Mouse (Mus musculus) ovary, postnatal 10 days (tissue): ENCODE results near the gene Ccser1.
A peak's percentile ranks its signal among the peaks of the same experiment; 100 is the strongest.

Experiments
- DNase-seq: peaks from one replicate; pipeline ENCODE4 v3.0.0; 2022; ENCODE audit warnings: low spot score

Ccser1 gene

DNA sequence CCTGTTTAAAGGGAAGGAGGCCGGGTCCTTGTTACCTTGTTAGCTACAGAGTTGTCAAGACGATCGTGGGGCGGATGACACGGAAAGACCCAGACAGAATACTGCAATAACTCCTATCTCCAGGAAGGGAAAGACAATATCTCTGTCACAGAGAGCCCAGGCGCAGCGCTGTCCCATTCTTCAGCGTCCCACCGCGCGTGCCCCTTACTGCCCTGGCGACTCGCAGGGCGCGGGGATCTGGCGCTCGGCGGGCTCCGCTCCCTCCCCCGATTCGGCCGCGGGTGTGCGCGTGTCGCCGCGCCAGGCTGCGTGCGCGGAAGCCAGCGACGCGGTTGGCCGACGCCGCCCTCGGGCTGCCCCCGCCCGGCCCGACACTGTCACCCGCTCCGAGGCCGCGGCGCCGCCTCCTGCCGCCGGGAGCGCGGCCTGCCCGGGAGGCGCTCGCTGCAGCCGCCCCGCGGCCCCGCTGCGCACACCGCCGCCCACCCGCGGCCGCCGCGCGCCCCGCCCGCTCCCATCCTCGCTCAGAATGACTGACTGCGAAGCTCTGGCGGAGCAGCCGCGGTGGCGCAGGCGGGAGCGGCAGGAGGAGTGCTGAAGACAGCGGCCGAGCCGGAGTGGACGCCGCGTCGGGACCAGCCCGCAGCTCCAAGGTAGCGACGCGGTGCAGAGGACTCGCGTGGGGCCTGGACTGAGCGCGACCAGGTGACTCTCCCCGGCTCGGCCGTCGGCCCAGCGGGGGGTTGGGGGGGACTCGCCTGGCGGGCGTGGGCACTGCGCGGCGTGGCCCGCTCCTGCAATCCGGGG is at the start of gene Ccser1:
Gene Ccser1, plus strand, starts transcription at position 376 of the 807 bp plus-strand sequence.
- DNase-seq = peak; percentile 10

- DNase-seq = no peak
These were observed 43.7 kb upstream of the Ccser1 start for GRCm38 (mm10) chr6:61136436-61136835.

DNA sequence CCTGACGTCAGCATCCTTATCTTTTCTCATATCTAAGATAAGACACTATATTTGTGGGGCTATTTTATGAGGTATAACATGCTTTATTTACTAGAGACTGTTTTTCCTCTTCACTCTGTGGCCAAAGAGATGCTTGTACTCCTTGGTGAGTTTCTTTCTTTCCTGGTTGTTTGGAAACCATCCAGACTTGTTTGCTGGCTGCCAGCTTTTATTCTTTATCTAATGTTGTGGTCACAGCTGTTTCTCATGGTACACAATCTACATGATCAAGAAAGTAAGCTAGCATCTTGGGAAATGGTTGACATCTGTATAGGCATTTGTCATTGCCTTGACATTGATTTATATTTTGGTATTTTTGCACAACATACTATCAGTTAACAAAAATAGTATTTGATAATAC is 37.1 kb upstream of the Ccser1 start:
- no peak for DNase-seq

- DNase-seq = no peak
These were observed 27.2 kb upstream of the Ccser1 start for GRCm38 (mm10) chr6:61152924-61153323.

- DNase-seq = no peak
These were observed 25.5 kb upstream of the Ccser1 start for GRCm38 (mm10) chr6:61154654-61155053.

GRCm38 (mm10) chr6:61155059-61155629 is 25.0 kb upstream of the Ccser1 start:
- DNase-seq = no peak

GRCm38 (mm10) chr6:61155718-61156117 is 24.4 kb upstream of the Ccser1 start:
- no peak for DNase-seq

DNA sequence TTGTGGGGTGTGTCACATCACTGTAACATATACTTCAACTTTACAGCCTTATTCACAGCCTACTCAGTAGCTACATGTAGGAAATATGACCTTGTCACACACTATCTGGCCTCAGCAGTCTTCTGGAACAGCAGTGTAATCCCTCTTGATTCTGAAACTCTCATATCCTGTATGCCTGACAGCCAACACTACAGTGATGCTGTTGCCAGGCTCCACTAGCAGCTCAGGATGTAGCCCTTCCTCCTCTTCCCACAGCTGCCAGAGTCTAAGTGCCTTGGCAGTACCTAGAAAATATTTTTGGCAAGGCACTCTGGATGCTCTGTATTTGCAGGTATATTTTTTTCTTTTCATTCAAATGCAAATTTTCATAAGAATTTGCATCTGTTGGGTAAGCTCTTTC is 18.0 kb upstream of the Ccser1 start:
- DNase-seq = no peak

DNA sequence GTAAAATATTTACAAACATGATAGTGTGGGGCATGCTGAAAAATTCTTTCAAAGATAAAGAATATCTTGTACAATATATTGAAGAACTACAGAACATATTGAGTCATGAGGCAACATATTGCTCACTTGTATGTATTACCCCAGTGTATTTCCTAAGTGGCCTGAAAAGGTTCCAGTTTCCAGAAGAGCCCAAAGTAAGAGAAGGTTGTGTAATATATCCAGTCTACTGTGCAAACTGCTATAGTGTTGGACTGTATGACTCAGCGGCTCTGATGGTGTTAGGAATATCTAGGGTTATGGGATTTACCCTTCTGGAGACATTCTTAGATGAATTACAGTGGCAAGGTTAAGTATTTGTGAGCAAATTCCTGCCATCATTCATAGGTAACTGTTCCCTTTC is 13.2 kb upstream of the Ccser1 start:
- no peak for DNase-seq

- DNase-seq = no peak
These were observed 4.0 kb upstream of the Ccser1 start for GRCm38 (mm10) chr6:61176126-61176525.

- DNase-seq = no peak
These were observed 2.6 kb upstream of the Ccser1 start for GRCm38 (mm10) chr6:61177476-61177875.

DNA sequence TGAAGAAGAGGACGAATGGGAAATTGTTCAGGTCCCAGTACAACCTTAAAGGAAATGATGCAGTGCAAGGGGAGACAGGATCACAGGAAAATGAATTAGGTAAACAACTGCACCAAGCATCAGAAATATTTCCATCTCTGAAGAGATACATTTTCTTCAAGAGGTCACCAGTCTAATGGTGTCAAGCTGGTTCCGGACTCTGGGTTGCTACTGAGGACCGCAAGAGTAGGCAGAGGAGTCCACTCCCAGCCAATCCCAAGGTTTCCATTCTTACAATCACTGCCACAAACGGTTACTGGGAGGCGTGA is 529 bp upstream of the Ccser1 start:
- DNase-seq = no peak

GRCm38 (mm10) chr6:61180756-61181191 is 650 bp downstream of the Ccser1 start:
- peak; percentile 1 for DNase-seq

GRCm38 (mm10) chr6:61189029-61189428 is 8.9 kb downstream of the Ccser1 start:
- no peak for DNase-seq

- no peak for DNase-seq
These were observed 11.7 kb downstream of the Ccser1 start for GRCm38 (mm10) chr6:61191597-61192386.

- no peak for DNase-seq
These were observed 23.2 kb downstream of the Ccser1 start for GRCm38 (mm10) chr6:61203344-61203743.

DNA sequence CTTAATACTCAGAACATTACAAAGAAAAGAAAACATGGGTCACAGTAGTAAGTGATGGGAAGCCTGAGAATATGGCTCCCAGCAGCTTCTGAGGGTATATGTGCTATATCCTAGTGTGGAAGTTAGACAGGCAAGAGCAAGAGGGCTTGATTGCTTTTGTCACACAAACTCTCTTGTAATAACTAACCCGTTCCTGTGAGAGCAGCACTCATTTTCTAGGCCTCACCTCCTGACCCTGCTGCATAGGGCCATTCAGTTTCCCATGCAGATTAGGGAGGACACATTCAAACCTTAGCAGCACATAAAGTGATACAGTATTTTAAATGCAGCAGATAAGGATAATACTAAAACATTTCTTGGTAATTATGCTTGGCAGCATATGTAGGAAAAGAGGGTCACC is 25.9 kb downstream of the Ccser1 start:
- no peak for DNase-seq

- DNase-seq = no peak
These were observed 26.5 kb downstream of the Ccser1 start for GRCm38 (mm10) chr6:61206619-61207018.

DNA sequence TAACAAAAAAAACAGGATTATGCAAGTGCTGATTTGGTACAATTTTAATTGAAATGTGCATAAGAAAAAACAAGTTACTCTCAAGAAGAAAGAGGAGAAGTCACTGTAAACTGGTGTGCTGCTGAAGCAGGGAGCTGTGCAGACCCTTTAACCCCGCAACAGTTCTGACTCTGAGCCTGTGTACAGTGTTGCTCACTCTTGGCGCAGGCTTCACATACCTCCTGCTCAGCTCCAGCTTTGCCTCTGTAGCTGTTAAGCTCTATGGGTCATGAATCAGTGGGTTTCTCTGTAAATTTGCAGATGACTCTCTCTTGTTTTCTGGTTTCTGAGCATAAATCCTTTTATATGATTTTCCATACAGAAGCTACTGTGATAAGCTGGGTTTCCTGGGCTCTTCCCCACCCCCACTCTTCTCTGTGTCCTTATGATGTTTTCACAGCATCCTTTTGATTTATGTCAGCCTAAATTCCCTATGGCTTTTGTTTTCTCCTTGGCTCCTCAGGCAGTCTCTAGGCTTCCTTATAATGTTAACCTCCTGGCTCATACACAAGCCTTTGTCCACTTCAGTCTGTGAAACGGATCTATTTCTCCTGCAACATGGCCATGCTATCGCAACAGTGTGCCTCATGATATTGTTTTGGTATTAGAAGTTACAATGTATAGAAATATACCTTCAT is 30.1 kb downstream of the Ccser1 start:
- DNase-seq = no peak

DNA sequence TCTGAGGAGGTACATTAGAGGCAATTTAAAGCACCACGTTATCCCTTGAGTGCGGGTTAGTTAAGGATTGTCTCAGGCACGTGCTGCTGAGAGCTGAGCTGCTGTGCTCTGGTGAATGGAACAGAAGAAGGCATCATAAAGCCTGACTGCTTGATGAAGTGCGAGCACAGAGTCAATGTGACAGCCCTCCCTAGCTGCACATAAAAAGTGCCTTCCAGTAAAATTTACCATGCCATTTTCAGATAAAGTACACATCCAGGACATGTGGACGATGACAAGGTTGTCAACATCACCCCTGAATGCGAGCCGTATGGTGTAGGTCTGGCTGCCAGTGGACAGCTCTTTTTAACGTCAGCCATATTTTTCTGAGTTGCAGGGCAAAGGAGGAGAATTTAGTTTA is 35.6 kb downstream of the Ccser1 start:
- DNase-seq = no peak

DNA sequence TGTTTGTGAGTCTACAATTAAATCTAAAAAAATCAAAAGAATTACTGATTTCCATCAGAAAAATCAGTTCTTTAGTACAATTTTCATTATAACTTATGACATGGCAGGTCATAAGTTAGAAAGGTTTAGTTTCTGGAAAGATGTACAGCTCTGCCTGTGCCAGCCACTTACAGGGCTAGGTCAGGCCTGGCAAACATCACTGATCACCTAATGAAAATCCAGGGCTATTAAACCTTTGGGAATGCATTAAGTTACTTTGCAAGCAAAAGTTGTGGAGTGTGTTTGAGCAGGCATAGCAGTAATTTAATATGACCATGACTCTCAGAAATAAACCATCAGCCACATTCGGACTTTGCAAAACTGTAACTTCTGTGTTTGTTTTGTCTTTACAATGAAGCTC is 36.4 kb downstream of the Ccser1 start:
- no peak for DNase-seq

GRCm38 (mm10) chr6:61217717-61218116 is 37.6 kb downstream of the Ccser1 start:
- no peak for DNase-seq

- no peak for DNase-seq
These were observed 43.4 kb downstream of the Ccser1 start for GRCm38 (mm10) chr6:61223563-61223962.
